Mouse (Mus musculus) adrenal gland, adult 10 weeks (tissue): ENCODE measurements around the gene H2al3. TPM values are rescaled to one million over a fixed set of nuclear protein-coding genes. Genes with fewer than 3 reads are reported as not detected.

Source experiments
- polyA plus RNA-seq: library from polyadenylated mRNA; stranded (reverse); fragments of 350-450 nt; fragmentation: Illumina TruSeq; extraction: RNeasy Lipid Tissue Mini Kit (QIAGEN cat#74804); gene quantifications from one replicate; pipeline ENCODE4 v1.2.3, GENCODE M21; 2014; ENCODE audit warnings: low read depth, low replicate concordance

The H2al3 gene
- polyA plus RNA-seq, result not detected

GRCm38 (mm10) chrX:9849403-9849802, at the start of gene H2al3:
Gene H2al3, plus strand, starts transcription at chrX:9849703.

GRCm38 (mm10) chrX:9846628-9847027, 2.9 kb upstream of the H2al3 start, which contains the start of gene Hypm:
Gene Hypm, plus strand, starts transcription at chrX:9846928.

GRCm38 (mm10) chrX:9885322-9885721, 35.8 kb downstream of the H2al3 start, which contains the start of gene Sytl5:
Gene Sytl5, plus strand, starts transcription at chrX:9885622.

Other genes with a start within 250 kb of the H2al3 start
- gene Dynlt3, start 186.7 kb upstream of the H2al3 start, polyA plus RNA-seq, result 841 TPM
- gene Hypm, start 2.8 kb upstream of the H2al3 start, polyA plus RNA-seq, result not detected
- 14.1 TPM for gene Sytl5, start 35.9 kb downstream of the H2al3 start, polyA plus RNA-seq